Comparison of ENCODE assay signal across 19 mouse cellular contexts in the genomic region with DNA sequence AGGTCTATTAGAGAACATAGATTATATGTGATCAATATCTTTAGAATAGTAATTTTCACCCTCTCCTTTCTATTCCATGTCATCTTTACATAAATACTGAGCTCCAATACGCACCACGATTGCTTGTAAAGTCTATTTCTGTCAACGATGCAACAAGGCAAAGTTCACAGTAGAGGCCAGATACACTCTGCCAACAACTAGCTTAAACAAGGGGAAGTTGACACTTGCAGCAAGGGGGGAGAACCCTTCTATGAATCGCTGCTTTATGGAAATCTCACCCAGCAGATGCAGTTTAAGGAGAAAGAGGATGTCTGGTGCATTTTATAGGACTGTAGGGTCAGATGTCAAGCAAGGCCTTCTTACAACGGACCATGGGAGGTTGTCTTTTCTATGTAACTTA.
"Had no signal": no experiment of that assay in that cellular context is flagged by ENCODE, and none has a peak within 500 bp of the region (broad histone marks: within the 10 kb centered on the region; RNA-seq: fewer than 3 reads in every experiment).

No protein-coding gene starts in this region.

- DNase-seq: lung, adult 2 months; midbrain, embryonic 14.5 days; retina, postnatal 1 day; right cerebral cortex, adult 18-20 months; right cerebral cortex, postnatal 25 days; right cerebral cortex, postnatal 4 days; spleen, adult 18-20 months; thymus, adult 18-20 months; thymus, postnatal 14 days; thymus, postnatal 36 days had no signal

- H3K4me3 ChIP-seq: liver, embryonic 15.5 days; lung, embryonic 15.5 days; megakaryocyte, embryonic 14.5 days; myocyte; neural tube, embryonic 13.5 days; neural tube, embryonic 15.5 days had no signal

- H3K4me2 ChIP-seq: liver, embryonic 15.5 days; lung, embryonic 15.5 days; midbrain, embryonic 11.5 days; neural tube, embryonic 13.5 days; neural tube, embryonic 15.5 days had no signal

- H3K27me3 ChIP-seq: liver, embryonic 15.5 days; lung, embryonic 15.5 days; megakaryocyte, embryonic 14.5 days; neural tube, embryonic 13.5 days; neural tube, embryonic 15.5 days had no signal

- H3K36me3 ChIP-seq: liver, embryonic 15.5 days; lung, embryonic 15.5 days; neural tube, embryonic 13.5 days; neural tube, embryonic 15.5 days had no signal

- H3K27ac ChIP-seq: liver, embryonic 15.5 days; lung, embryonic 15.5 days; macrophage; neural tube, embryonic 13.5 days; neural tube, embryonic 15.5 days had no signal

- ATAC-seq: midbrain, embryonic 16.5 days had no signal

- H3K4me1 ChIP-seq: liver, embryonic 15.5 days; lung, embryonic 15.5 days; megakaryocyte, embryonic 14.5 days; neural tube, embryonic 13.5 days; neural tube, embryonic 15.5 days had no signal

- H3K9ac ChIP-seq: liver, embryonic 15.5 days; lung, embryonic 15.5 days; neural tube, embryonic 13.5 days; neural tube, embryonic 15.5 days had no signal

- H3K9me3 ChIP-seq: liver, embryonic 15.5 days; lung, embryonic 15.5 days; megakaryocyte, embryonic 14.5 days; neural tube, embryonic 13.5 days; neural tube, embryonic 15.5 days had no signal
